In genomic region chr2:74388078-74388477, GRCm38 (mm10) we compare ENCODE assay signal across 10 mouse cellular contexts.
"Had no signal": no experiment of that assay in that cellular context is flagged by ENCODE, and none has a peak within 500 bp of the region (broad histone marks: within the 10 kb centered on the region; RNA-seq: fewer than 3 reads in every experiment).

No protein-coding gene starts in this region.

- H3K4me1 ChIP-seq: liver, embryonic 15.5 days; midbrain, embryonic 13.5 days had no signal

- H3K4me3 ChIP-seq: limb, embryonic 13.5 days; liver, embryonic 15.5 days; midbrain, embryonic 13.5 days had no signal

- DNase-seq: kidney, adult 8-10 months; kidney, postnatal 25 days; lung, adult 2 months; lung, postnatal 36 days; thymus, postnatal 4 days had no signal

- H3K36me3 ChIP-seq: limb, embryonic 13.5 days; liver, embryonic 15.5 days; midbrain, embryonic 13.5 days had no signal

- H3K27ac ChIP-seq: limb, embryonic 13.5 days; liver, embryonic 15.5 days; midbrain, embryonic 13.5 days had no signal

- H3K27me3 ChIP-seq: limb, embryonic 13.5 days; liver, embryonic 15.5 days; midbrain, embryonic 13.5 days had no signal

- H3K9me3 ChIP-seq: limb, embryonic 13.5 days; liver, embryonic 15.5 days; midbrain, embryonic 13.5 days had no signal

- ATAC-seq: intestine, postnatal 0 days; lung, postnatal 0 days; midbrain, embryonic 13.5 days had no signal
